Mouse (Mus musculus) midbrain, embryonic 13.5 days (tissue): ENCODE measurements around the gene Rgr. TPM values are rescaled to one million over a fixed set of nuclear protein-coding genes. Genes with fewer than 3 reads are reported as not detected.
"Not testable (repeated sequence)": the region's sequence is repeated elsewhere in the genome, so short reads cannot be mapped to it uniquely, and the experiment has no call there.

Experiments
- ATAC-seq: fragments of 200-750 bp; cut with Nextera tagmentation; 2 replicates; pipeline ENCODE4 v1.8.0; 2017; ENCODE audit warnings: mild to moderate bottlenecking, moderate TSS enrichment, moderate library complexity
- H3K27ac ChIP-seq: fragments of 300-500 bp; sonication (generic); 2 replicates; pipeline ENCODE4 v1.5.1; 2015; ENCODE audit warnings: inconsistent platforms, mild to moderate bottlenecking, moderate library complexity
- H3K27me3 ChIP-seq: fragments of 300-500 bp; sonication (generic); 2 replicates; pipeline ENCODE4 v1.6.1; 2015; ENCODE audit warnings: mild to moderate bottlenecking, inconsistent platforms
- H3K36me3 ChIP-seq: fragments of 300-500 bp; sonication (generic); 2 replicates; pipeline ENCODE4 v1.6.1; 2015; ENCODE audit warnings: mild to moderate bottlenecking, inconsistent platforms
- H3K4me1 ChIP-seq: fragments of 300-500 bp; sonication (generic); replicated peaks from 2 replicates; pipeline ENCODE4 v1.6.1; 2015; ENCODE audit warnings: inconsistent platforms
- H3K4me2 ChIP-seq: fragments of 300-500 bp; sonication (generic); replicated peaks from 2 replicates; pipeline ENCODE4 v1.6.1; 2015; ENCODE audit warnings: moderate library complexity, mild to moderate bottlenecking, inconsistent platforms
- H3K4me3 ChIP-seq: fragments of 300-500 bp; sonication (generic); replicated peaks from 2 replicates; pipeline ENCODE4 v1.5.1; 2015; ENCODE audit warnings: mild to moderate bottlenecking, inconsistent platforms
- H3K9ac ChIP-seq: fragments of 300-500 bp; sonication (generic); replicated peaks from 2 replicates; pipeline ENCODE4 v1.6.1; 2015; ENCODE audit warnings: mild to moderate bottlenecking, inconsistent platforms
- H3K9me3 ChIP-seq: fragments of 300-500 bp; sonication (generic); 2 replicates; pipeline ENCODE4 v1.6.1; 2016; ENCODE audit warnings: mild to moderate bottlenecking, inconsistent platforms
- WGBS: fragments of 180-500 bp; shearing (Covaris S2); methylation state at CpG from one replicate; pipeline ENCODE4 v1.1.7; 2015; 5-methylcytosine and 5-hydroxymethylcytosine counted together
- polyA plus RNA-seq: library from polyadenylated mRNA; unstranded; fragments of >200 nt; fragmentation: Nextera tagmentation; extraction: Ambion mirVana; gene quantifications from 2 replicates; pipeline ENCODE4 v1.2.1, GENCODE M21; 2015

Rgr gene
- polyA plus RNA-seq, 1 experiment from 2014 or later = not detected

- no peak overlapping the region for H3K27ac ChIP-seq
- 66% methylated on average over 11 of the region's 11 CpGs for WGBS
- H3K9ac ChIP-seq = no peak overlapping the region
- no peak overlapping the region for H3K4me3 ChIP-seq
- H3K4me1 ChIP-seq = peaks cover 9% of the 10 kb centered on the region; the same call in 1 of the 2 replicates
- no peaks in the 10 kb centered on the region for H3K27me3 ChIP-seq
- no peak overlapping the region for H3K4me2 ChIP-seq
- no peaks in the 10 kb centered on the region for H3K9me3 ChIP-seq
- peak; percentile 62; the same call in 1 of the 2 replicates for ATAC-seq
- no peaks in the 10 kb centered on the region for H3K36me3 ChIP-seq
These were observed 16.2 kb downstream of the Rgr start for GRCm38 (mm10) chr14:37032481-37033104.

- Histone ChIP-seq H3K4me2 (no peak overlapping the region), H3K4me3 (no peak overlapping the region), H3K9me3 (no peaks in the 10 kb centered on the region), H3K36me3 (no peaks in the 10 kb centered on the region), H3K27ac (no peak overlapping the region), H3K27me3 (no peaks in the 10 kb centered on the region), H3K9ac (no peak overlapping the region), H3K4me1 (peaks cover 9% of the 10 kb centered on the region; the same call in 1 of the 2 replicates)
- no peak for ATAC-seq
- WGBS = 88% methylated on average over 3 of the region's 3 CpGs
These were observed 20.2 kb downstream of the Rgr start for GRCm38 (mm10) chr14:37028555-37028954.

GRCm38 (mm10) chr14:37027951-37028350, 20.8 kb downstream of the Rgr start:
- Histone ChIP-seq H3K36me3 (no peaks in the 10 kb centered on the region), H3K27me3 (no peaks in the 10 kb centered on the region), H3K4me2 (no peak overlapping the region), H3K9ac (no peak overlapping the region), H3K4me1 (peaks cover 7% of the 10 kb centered on the region; the same call in 1 of the 2 replicates), H3K9me3 (no peaks in the 10 kb centered on the region), H3K4me3 (no peak overlapping the region), H3K27ac (no peak overlapping the region)
- ATAC-seq = no peak
- 92% methylated on average over 3 of the region's 3 CpGs for WGBS

GRCm38 (mm10) chr14:37027248-37027933, 21.4 kb downstream of the Rgr start:
- H3K36me3 ChIP-seq = no peaks in the 10 kb centered on the region
- H3K27ac ChIP-seq = no peak overlapping the region
- no peak overlapping the region for H3K4me2 ChIP-seq
- no peak overlapping the region for H3K9ac ChIP-seq
- H3K9me3 ChIP-seq = no peaks in the 10 kb centered on the region
- 82% methylated on average over 4 of the region's 4 CpGs for WGBS
- no peak overlapping the region for H3K4me3 ChIP-seq
- H3K27me3 ChIP-seq = no peaks in the 10 kb centered on the region
- H3K4me1 ChIP-seq = 0 out of 2 replicates have a peak, but pooled peaks cover 1% of the 10 kb centered on the region
- no peak for ATAC-seq

GRCm38 (mm10) chr14:37015894-37016293, 32.9 kb downstream of the Rgr start:
- Histone ChIP-seq H3K9ac (no peak overlapping the region), H3K4me1 (peaks cover 9% of the 10 kb centered on the region), H3K36me3 (no peaks in the 10 kb centered on the region), H3K4me2 (no peak overlapping the region), H3K9me3 (peaks cover 3% of the 10 kb centered on the region; the same call in 1 of the 2 replicates), H3K27me3 (no peaks in the 10 kb centered on the region), H3K4me3 (no peak overlapping the region), H3K27ac (no peak overlapping the region)
- ATAC-seq = no peak
- WGBS = 38% methylated on average over 5 of the region's 5 CpGs

GRCm38 (mm10) chr14:37013644-37014043, 35.1 kb downstream of the Rgr start:
- no peak overlapping the region for H3K27ac ChIP-seq
- no peak overlapping the region for H3K4me2 ChIP-seq
- no peak overlapping the region for H3K9ac ChIP-seq
- no peak overlapping the region for H3K4me3 ChIP-seq
- H3K27me3 ChIP-seq = no peaks in the 10 kb centered on the region
- 26% methylated on average over 3 of the region's 3 CpGs for WGBS
- peaks cover 3% of the 10 kb centered on the region; the same call in 1 of the 2 replicates for H3K9me3 ChIP-seq
- H3K36me3 ChIP-seq = no peaks in the 10 kb centered on the region
- peak; percentile 58 for ATAC-seq
- peaks cover 9% of the 10 kb centered on the region for H3K4me1 ChIP-seq

- Histone ChIP-seq H3K9ac (no peak overlapping the region), H3K4me2 (no peak overlapping the region), H3K27me3 (no peaks in the 10 kb centered on the region), H3K4me1 (peaks cover 25% of the 10 kb centered on the region), H3K4me3 (no peak overlapping the region), H3K27ac (no peak overlapping the region), H3K36me3 (no peaks in the 10 kb centered on the region), H3K9me3 (no peaks in the 10 kb centered on the region)
- 93% methylated on average over 2 of the region's 2 CpGs for WGBS
- 0 out of 2 replicates have a peak, but pooled peaks have one; percentile 20 for ATAC-seq
These were observed 39.1 kb downstream of the Rgr start for GRCm38 (mm10) chr14:37009686-37010085.

GRCm38 (mm10) chr14:37006489-37006888, 42.3 kb downstream of the Rgr start:
- H3K4me2 ChIP-seq = no peak overlapping the region
- H3K27me3 ChIP-seq = no peaks in the 10 kb centered on the region
- H3K9ac ChIP-seq = no peak overlapping the region
- no peak overlapping the region for H3K4me3 ChIP-seq
- H3K9me3 ChIP-seq = no peaks in the 10 kb centered on the region
- no peak overlapping the region for H3K27ac ChIP-seq
- ATAC-seq = no peak
- peaks cover 16% of the 10 kb centered on the region; the same call in 1 of the 2 replicates for H3K4me1 ChIP-seq
- no peaks in the 10 kb centered on the region for H3K36me3 ChIP-seq
- 74% methylated on average over 8 of the region's 8 CpGs for WGBS

- 29% methylated on average over 3 of the region's 3 CpGs for WGBS
- ATAC-seq = 0 out of 2 replicates have a peak, but pooled peaks have one; percentile 27
These were observed 42.9 kb downstream of the Rgr start for GRCm38 (mm10) chr14:37005865-37006264.

GRCm38 (mm10) chr14:37003431-37004095, 45.2 kb downstream of the Rgr start:
- WGBS = 83% methylated on average over 8 of the region's 8 CpGs
- no peak for ATAC-seq
- Histone ChIP-seq H3K4me2 (no peak overlapping the region), H3K9me3 (no peaks in the 10 kb centered on the region), H3K36me3 (no peaks in the 10 kb centered on the region), H3K4me3 (no peak overlapping the region), H3K27ac (no peak overlapping the region), H3K27me3 (no peaks in the 10 kb centered on the region), H3K9ac (no peak overlapping the region), H3K4me1 (peaks cover 16% of the 10 kb centered on the region; the same call in 1 of the 2 replicates)

More at GRCm38 (mm10) chr14:37005865-37006264, 42.9 kb downstream of the Rgr start:
- H3K9ac ChIP-seq = no peak overlapping the region
- no peaks in the 10 kb centered on the region for H3K9me3 ChIP-seq
- peaks cover 16% of the 10 kb centered on the region; the same call in 1 of the 2 replicates for H3K4me1 ChIP-seq
- H3K4me2 ChIP-seq = no peak overlapping the region
- no peaks in the 10 kb centered on the region for H3K27me3 ChIP-seq
- H3K4me3 ChIP-seq = no peak overlapping the region
- H3K36me3 ChIP-seq = no peaks in the 10 kb centered on the region
- H3K27ac ChIP-seq = no peak overlapping the region

- Histone ChIP-seq H3K9me3 (no peaks in the 10 kb centered on the region), H3K9ac (no peak overlapping the region), H3K4me2 (no peak overlapping the region), H3K27ac (no peak overlapping the region), H3K4me1 (peaks cover 16% of the 10 kb centered on the region; the same call in 1 of the 2 replicates), H3K27me3 (no peaks in the 10 kb centered on the region), H3K36me3 (no peaks in the 10 kb centered on the region), H3K4me3 (no peak overlapping the region)
- ATAC-seq = no peak
- WGBS = 58% methylated on average over 2 of the region's 2 CpGs
These were observed 45.9 kb downstream of the Rgr start for GRCm38 (mm10) chr14:37002852-37003251.

GRCm38 (mm10) chr14:37000780-37001179, 48.0 kb downstream of the Rgr start:
- ATAC-seq, H3K9ac ChIP-seq, H3K27ac ChIP-seq, H3K9me3 ChIP-seq, H3K4me3 ChIP-seq, H3K4me1 ChIP-seq, H3K27me3 ChIP-seq, H3K4me2 ChIP-seq, H3K36me3 ChIP-seq: not testable (repeated sequence)
- WGBS = 89% methylated on average over 6 of the region's 6 CpGs
